ENCODE assay signal across 8 mouse cellular contexts in the genomic region with DNA sequence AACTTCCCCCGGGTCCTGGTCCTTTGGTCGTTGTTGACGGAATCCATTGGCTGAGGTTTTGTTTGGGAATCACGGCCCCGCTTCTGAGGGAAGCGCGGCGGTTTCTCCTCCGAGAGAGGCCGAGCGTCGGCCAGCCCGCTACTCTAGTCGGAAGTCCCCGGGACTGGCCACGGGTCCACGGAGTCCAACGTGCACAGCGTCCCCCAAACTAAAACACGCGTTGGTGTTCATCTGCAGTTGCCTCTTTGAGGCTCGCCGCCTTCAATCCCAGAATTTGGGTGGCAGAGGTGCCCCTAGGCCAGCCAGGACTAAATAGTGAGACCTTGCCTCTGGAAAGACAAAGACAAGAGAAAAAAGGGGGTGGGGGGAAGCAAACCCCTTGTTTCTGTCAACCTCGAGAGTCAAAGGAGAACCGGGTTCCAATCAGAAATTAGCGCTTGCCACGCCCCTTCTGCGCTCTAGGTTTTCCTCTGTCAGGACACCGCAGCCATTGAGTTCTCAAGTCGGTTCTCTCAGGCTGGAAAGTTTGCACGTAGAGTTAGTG. TPM values are rescaled to one million over a fixed set of nuclear protein-coding genes. Genes with fewer than 3 reads are reported as not detected.
DNase-seq lines count a peak whose midpoint lies in the region; ATAC-seq and TF ChIP-seq lines count a peak whose summit lies in the region.

No protein-coding gene starts in this region.

- H3K9ac ChIP-seq in forebrain, embryonic 15.5 days (replicated peaks), result peak overlapping the region; percentile 73
- H3K9ac ChIP-seq in midbrain, embryonic 11.5 days (ENCODE audit: low read length), result peak overlapping the region; percentile 76

- H3K27me3 ChIP-seq in forebrain, embryonic 15.5 days, result no peaks in the 10 kb centered on the region
- H3K27me3 ChIP-seq in midbrain, embryonic 11.5 days (ENCODE audit: control insufficient read depth, insufficient read depth, low read length), result no peaks in the 10 kb centered on the region

- H3K9me3 ChIP-seq in forebrain, embryonic 15.5 days, result no peaks in the 10 kb centered on the region
- H3K9me3 ChIP-seq in midbrain, embryonic 11.5 days (ENCODE audit: control insufficient read depth, low read length), result no peaks in the 10 kb centered on the region

- peak overlapping the region; percentile 86 for H3K27ac ChIP-seq in layer of hippocampus, adult 2 months
- peak overlapping the region; percentile 75 for H3K27ac ChIP-seq in bone marrow, adult 2 months (ENCODE audit: control insufficient read depth, insufficient read depth, low read depth, low read length, poor library complexity)
- H3K27ac ChIP-seq in forebrain, embryonic 15.5 days (replicated peaks), result peak overlapping the region; percentile 75
- H3K27ac ChIP-seq in midbrain, embryonic 11.5 days (ENCODE audit: low read depth, low read length), result peak overlapping the region; percentile 36; the same call in 1 of the 2 replicates

- TF ChIP-seq POLR2A in bone marrow, adult 2 months (IDR thresholded peaks at IDR 0.05; ENCODE audit: borderline replicate concordance, control insufficient read depth, low read depth, low read length), result no peak

- H3K4me1 ChIP-seq in bone marrow, adult 2 months (ENCODE audit: control insufficient read depth, insufficient read depth, low read length), result no peaks in the 10 kb centered on the region; the same call in none of the 2 replicates
- peaks cover 9% of the 10 kb centered on the region for H3K4me1 ChIP-seq in forebrain, embryonic 15.5 days
- H3K4me1 ChIP-seq in midbrain, embryonic 11.5 days (ENCODE audit: control insufficient read depth, insufficient read depth, low read length), result no peaks in the 10 kb centered on the region

- peak overlapping the region; percentile 85 for H3K4me2 ChIP-seq in forebrain, embryonic 15.5 days (replicated peaks)
- peak overlapping the region; percentile 91 for H3K4me2 ChIP-seq in midbrain, embryonic 11.5 days

- peaks cover 5% of the 10 kb centered on the region; the same call in 1 of the 2 replicates for H3K36me3 ChIP-seq in forebrain, embryonic 15.5 days
- H3K36me3 ChIP-seq in midbrain, embryonic 11.5 days (ENCODE audit: control insufficient read depth, insufficient read depth, low read length), result 0 out of 2 replicates have a peak, but pooled peaks cover 2% of the 10 kb centered on the region

- peak overlapping the region; percentile 73 for H3K4me3 ChIP-seq in layer of hippocampus, adult 2 months
- peak overlapping the region; percentile 94 for H3K4me3 ChIP-seq in bone marrow, adult 2 months (replicated peaks; ENCODE audit: control insufficient read depth, low read depth, low read length)
- H3K4me3 ChIP-seq in forebrain, embryonic 15.5 days, result peak overlapping the region; percentile 85
- peak overlapping the region; percentile 89 for H3K4me3 ChIP-seq in midbrain, embryonic 11.5 days (ENCODE audit: low read depth, low read length)

- WGBS in bone marrow, adult 2 months, result under 1% methylated on average over 31 of the region's 31 CpGs
- WGBS in forebrain, embryonic 15.5 days, result under 1% methylated on average over 31 of the region's 31 CpGs
- under 1% methylated on average over 31 of the region's 31 CpGs for WGBS in midbrain, embryonic 11.5 days

- ATAC-seq in forebrain, embryonic 15.5 days (replicated peaks), result peak; percentile 23; the same call in 1 of the 2 replicates
- ATAC-seq in midbrain, embryonic 11.5 days (ENCODE audit: low FRiP score), result peak; percentile 55; the same call in 1 of the 2 replicates

- TF ChIP-seq CTCF in layer of hippocampus, adult 2 months (conservative IDR thresholded peaks at IDR 0.05), result no peak
- TF ChIP-seq CTCF in bone marrow, adult 2 months (IDR thresholded peaks at IDR 0.05; ENCODE audit: control insufficient read depth, insufficient read depth, low read length), result no peak

- no peak for DNase-seq in layer of hippocampus, adult 2 months (ENCODE audit: low spot score in 2 of 2)
- DNase-seq in layer of hippocampus, adult 11-12 months (ENCODE audit: low spot score), result no peak
- DNase-seq in kidney, postnatal 4 days, result peak; percentile 57 to 63
- DNase-seq in midbrain, embryonic 11.5 days (ENCODE audit: low spot score, missing footprints), result peak; percentile 94
- peak; percentile 29 for DNase-seq in thymus, postnatal 25 days
- no peak for DNase-seq in layer of hippocampus, adult 9-11 months

RNA-seq across cellular contexts. Expression of gene Atr, which starts 0.7 kb away (rescaled TPM):
- 10 to 100 TPM; 11.8 to 13.4 TPM for total RNA-seq in layer of hippocampus, adult 2 months (2021)
- polyA plus RNA-seq in bone marrow, adult 2 months (2011; ENCODE audit: insufficient read depth, insufficient read length, low replicate concordance, missing spikeins), result 3.1 and 7.5 TPM in 2 replicates
- 15.6 and 16.2 TPM in 2 replicates for polyA plus RNA-seq in forebrain, embryonic 15.5 days (2015; fragmentation: Nextera tagmentation; extraction: Ambion mirVana)
- 18.3 and 19.3 TPM in 2 replicates for polyA plus RNA-seq in midbrain, embryonic 11.5 days (2014; fragmentation: Nextera tagmentation; extraction: Ambion mirVana)

RNA-seq across cellular contexts. Expression of gene Pls1, which starts 13.0 kb away (rescaled TPM):
- 10 to 100 TPM in 1 of 2 experiments, 1 to 10 TPM in 1; 9.2 to 12.3 TPM for total RNA-seq in layer of hippocampus, adult 2 months (2021)
- 3.4 and 4.0 TPM in 2 replicates for polyA plus RNA-seq in bone marrow, adult 2 months (2011; ENCODE audit: insufficient read depth, insufficient read length, low replicate concordance, missing spikeins)
- polyA plus RNA-seq in forebrain, embryonic 15.5 days (2015; fragmentation: Nextera tagmentation; extraction: Ambion mirVana), result 2.8 and 3.5 TPM in 2 replicates
- polyA plus RNA-seq in midbrain, embryonic 11.5 days (2014; fragmentation: Nextera tagmentation; extraction: Ambion mirVana), result 4.4 and 7.5 TPM in 2 replicates

Comparison
In these comparisons a context has a peak if more than half of its experiments do, and no peak if none do; other contexts are left out.
1. DNase-seq: peak in kidney, postnatal 4 days (2 of 2), midbrain, embryonic 11.5 days (single experiment) and thymus, postnatal 25 days (single experiment); none in layer of hippocampus, adult 2 months (0 of 2), layer of hippocampus, adult 11-12 months (single experiment) and layer of hippocampus, adult 9-11 months (single experiment).
2. H3K27ac ChIP-seq: peak in every context shown above with its lines; median percentile 86 in layer of hippocampus, adult 2 months; 75 in bone marrow, adult 2 months; 75 in forebrain, embryonic 15.5 days; 36 in midbrain, embryonic 11.5 days.
3. Peak in every context shown above with its lines, with median percentiles within 50 percentile points of each other: H3K4me3 ChIP-seq.